Mouse (Mus musculus): ENCODE data around the gene Mybphl. TPM values are rescaled to one million over a fixed set of nuclear protein-coding genes. Genes with fewer than 3 reads are reported as not detected.

The Mybphl gene
- polyA plus RNA-seq (2014; fragmentation: Nextera tagmentation; extraction: Ambion mirVana): 0.75 and 4.7 TPM in 2 replicates

DNA sequence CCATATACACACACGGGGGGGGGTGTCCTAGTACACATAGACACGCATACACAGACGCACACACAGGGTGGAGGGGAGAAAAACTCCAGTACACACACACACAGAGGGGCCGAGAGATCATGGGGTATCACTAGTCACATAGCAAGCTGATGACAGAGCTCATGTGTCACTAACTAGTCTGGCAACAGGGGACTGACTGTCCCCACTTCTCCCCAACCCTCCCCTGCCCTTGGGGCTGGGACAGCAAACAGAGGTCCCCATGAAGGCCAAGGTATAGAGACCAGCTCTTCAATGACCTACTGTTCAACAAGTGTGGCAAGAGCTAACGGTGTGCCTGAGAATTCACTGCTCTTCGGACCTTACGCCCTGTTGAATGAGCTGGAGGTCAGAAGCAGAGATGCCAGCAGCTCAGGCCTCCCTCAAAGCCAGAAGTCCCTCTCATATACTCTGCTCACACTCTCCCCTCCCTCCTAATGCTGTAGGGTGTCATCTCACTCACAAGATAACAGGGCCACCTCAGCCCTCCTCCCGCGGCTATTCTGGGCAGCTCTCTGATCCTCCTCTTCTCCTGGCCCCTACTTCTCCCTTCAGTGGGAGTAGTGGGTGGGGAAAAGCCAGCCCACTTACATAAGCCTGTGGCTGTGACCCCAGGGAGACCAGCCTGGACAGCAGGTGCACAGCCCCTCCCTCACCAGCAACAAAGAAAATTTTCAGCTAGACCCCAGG, at the start of gene Mybphl:
Mybphl (plus strand) TSS at position 642 of the 726 bp plus-strand sequence.
- Histone ChIP-seq H3K9ac (no peak within 1 kb of the TSS), H3K27ac (ENCODE audit: low read depth) (peak within 1 kb of the TSS; percentile 8; the same call in 1 of the 2 replicates), H3K9me3 (ENCODE audit: low read depth, low read length) (no peaks in the 10 kb centered on the region), H3K27me3 (ENCODE audit: insufficient read depth, low read length) (no peaks in the 10 kb centered on the region), H3K36me3 (ENCODE audit: insufficient read depth) (no peaks in the 10 kb centered on the region), H3K4me2 (no peak within 1 kb of the TSS), H3K4me1 (ENCODE audit: insufficient read depth) (0 out of 2 replicates have a peak, but pooled peaks cover 3% of the 10 kb centered on the region), H3K4me3 (ENCODE audit: low read depth, low read length) (no peak within 1 kb of the TSS)
- DNase-seq (no peak), ATAC-seq (ENCODE audit: insufficient read depth) (no peak; the same call in 1 of the 2 replicates)
- no peak for TF ChIP-seq CTCF (IDR thresholded peaks at IDR 0.05; ENCODE audit: low read depth)
- 54% methylated on average over 9 of the region's 9 CpGs for WGBS

DNA sequence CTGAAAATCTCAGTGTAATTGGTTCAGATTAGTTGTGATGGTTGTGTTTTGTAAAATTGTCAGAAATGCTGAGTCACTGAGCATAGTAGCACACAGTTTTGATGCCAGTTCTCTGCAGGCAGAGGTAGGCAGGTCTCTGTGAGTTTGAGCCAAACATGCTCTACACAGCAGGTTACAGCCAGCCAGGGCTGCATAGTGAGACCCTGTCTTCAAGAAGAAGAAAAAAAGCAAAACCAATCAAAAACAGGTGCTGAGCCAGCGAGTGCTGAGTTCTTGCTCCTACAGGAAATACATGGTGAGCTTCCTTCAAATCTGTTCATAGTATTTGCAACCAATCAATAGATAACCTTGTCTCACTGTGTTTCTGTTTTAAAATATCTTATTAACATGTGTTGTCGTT, 46.2 kb upstream of the Mybphl start:
- no peak overlapping the region for H3K4me2 ChIP-seq
- TF ChIP-seq CTCF (IDR thresholded peaks at IDR 0.05; ENCODE audit: low read depth): no peak
- H3K9ac ChIP-seq: no peak overlapping the region
- no peaks in the 10 kb centered on the region for H3K27me3 ChIP-seq (ENCODE audit: insufficient read depth, low read length)
- ATAC-seq (ENCODE audit: insufficient read depth): no peak
- H3K27ac ChIP-seq (ENCODE audit: low read depth): no peak overlapping the region
- H3K4me3 ChIP-seq (ENCODE audit: low read depth, low read length): no peak overlapping the region
- no peaks in the 10 kb centered on the region for H3K9me3 ChIP-seq (ENCODE audit: low read depth, low read length)
- H3K36me3 ChIP-seq (ENCODE audit: insufficient read depth): no peaks in the 10 kb centered on the region
- 55% methylated on average over 2 of the region's 2 CpGs for WGBS
- no peak for DNase-seq
- H3K4me1 ChIP-seq (ENCODE audit: insufficient read depth): no peaks in the 10 kb centered on the region

DNA sequence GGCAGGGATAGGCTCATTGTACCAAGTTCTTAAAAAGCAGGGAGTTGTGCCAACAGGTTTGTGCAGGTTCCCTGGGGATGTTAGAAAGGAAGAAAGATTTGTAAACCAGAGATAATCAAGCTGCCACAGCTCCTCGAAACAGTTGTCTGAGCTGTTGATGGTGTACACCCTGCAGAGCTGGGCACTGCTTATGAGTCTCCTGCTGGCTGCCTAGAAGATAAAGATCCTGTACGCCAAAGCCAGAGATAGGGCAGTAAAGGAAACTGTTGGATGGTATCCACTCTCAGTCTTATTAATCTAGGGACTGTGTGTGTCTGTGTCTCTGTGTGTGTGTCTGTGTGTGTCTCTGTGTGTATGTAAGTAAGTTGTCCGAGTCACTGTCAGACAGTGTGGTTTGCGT, 43.0 kb upstream of the Mybphl start:
- ATAC-seq (ENCODE audit: insufficient read depth): no peak
- H3K4me1 ChIP-seq (ENCODE audit: insufficient read depth): no peaks in the 10 kb centered on the region
- 63% methylated on average over 4 of the region's 4 CpGs for WGBS
- no peak overlapping the region for H3K27ac ChIP-seq (ENCODE audit: low read depth)
- no peak overlapping the region for H3K9ac ChIP-seq
- no peak for DNase-seq
- H3K9me3 ChIP-seq (ENCODE audit: low read depth, low read length): no peaks in the 10 kb centered on the region
- H3K4me3 ChIP-seq (ENCODE audit: low read depth, low read length): no peak overlapping the region
- TF ChIP-seq CTCF (IDR thresholded peaks at IDR 0.05; ENCODE audit: low read depth): no peak
- no peaks in the 10 kb centered on the region for H3K27me3 ChIP-seq (ENCODE audit: insufficient read depth, low read length)
- no peak overlapping the region for H3K4me2 ChIP-seq
- H3K36me3 ChIP-seq (ENCODE audit: insufficient read depth): no peaks in the 10 kb centered on the region

DNA sequence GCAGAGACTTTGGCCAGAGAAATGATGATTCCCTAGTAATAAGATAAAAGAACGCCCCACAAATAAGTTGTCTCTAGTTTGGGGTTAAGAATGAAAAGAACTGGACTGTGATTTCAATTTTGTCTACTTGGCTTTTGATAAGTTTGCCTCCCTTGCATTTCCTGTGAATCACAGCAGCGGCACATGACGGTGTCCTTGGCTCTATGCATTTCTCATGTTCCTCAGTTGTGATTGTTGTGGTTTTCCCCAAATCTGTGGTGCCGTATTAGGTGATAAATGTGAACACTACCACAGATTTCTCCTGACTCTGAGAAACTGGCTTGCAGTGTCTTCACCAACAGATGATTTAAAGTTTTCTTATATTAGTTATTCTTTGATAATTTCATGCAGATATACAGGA, 42.6 kb upstream of the Mybphl start:
- no peak overlapping the region for H3K9ac ChIP-seq
- H3K27me3 ChIP-seq (ENCODE audit: insufficient read depth, low read length): no peaks in the 10 kb centered on the region
- WGBS: 69% methylated on average over 4 of the region's 4 CpGs
- ATAC-seq (ENCODE audit: insufficient read depth) (no peak), DNase-seq (no peak)
- H3K36me3 ChIP-seq (ENCODE audit: insufficient read depth): 0 out of 2 replicates have a peak, but pooled peaks cover 4% of the 10 kb centered on the region
- H3K4me3 ChIP-seq (ENCODE audit: low read depth, low read length): no peak overlapping the region
- no peak for TF ChIP-seq CTCF (IDR thresholded peaks at IDR 0.05; ENCODE audit: low read depth)
- H3K9me3 ChIP-seq (ENCODE audit: low read depth, low read length): no peaks in the 10 kb centered on the region
- no peak overlapping the region for H3K27ac ChIP-seq (ENCODE audit: low read depth)
- no peaks in the 10 kb centered on the region for H3K4me1 ChIP-seq (ENCODE audit: insufficient read depth)
- H3K4me2 ChIP-seq: no peak overlapping the region

DNA sequence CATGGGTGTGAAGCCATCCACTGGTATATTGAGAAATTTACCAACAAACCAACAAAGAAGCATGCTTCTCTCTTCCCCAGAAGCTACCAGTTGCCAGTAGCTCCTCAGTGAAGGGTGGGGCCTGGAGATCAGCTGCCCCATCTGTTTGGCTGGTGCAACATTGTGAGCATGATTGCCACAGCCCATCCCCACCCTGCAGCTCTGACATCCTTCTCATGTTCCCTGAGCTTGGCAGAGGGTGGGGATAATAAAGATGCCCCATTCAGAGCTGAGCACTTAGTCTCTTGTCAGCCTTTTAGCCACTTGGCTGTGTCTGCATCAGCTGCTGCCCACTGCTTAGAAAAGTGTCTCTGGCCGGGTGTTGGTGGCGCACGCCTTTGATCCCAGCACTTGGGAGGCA, 41.7 kb upstream of the Mybphl start:
- Histone ChIP-seq H3K27ac (ENCODE audit: low read depth) (no peak overlapping the region), H3K4me2 (no peak overlapping the region), H3K9me3 (ENCODE audit: low read depth, low read length) (no peaks in the 10 kb centered on the region), H3K4me3 (ENCODE audit: low read depth, low read length) (no peak overlapping the region), H3K36me3 (ENCODE audit: insufficient read depth) (0 out of 2 replicates have a peak, but pooled peaks cover 6% of the 10 kb centered on the region), H3K4me1 (ENCODE audit: insufficient read depth) (no peaks in the 10 kb centered on the region), H3K9ac (no peak overlapping the region), H3K27me3 (ENCODE audit: insufficient read depth, low read length) (no peaks in the 10 kb centered on the region)
- no peak for ATAC-seq (ENCODE audit: insufficient read depth)
- TF ChIP-seq CTCF (IDR thresholded peaks at IDR 0.05; ENCODE audit: low read depth): no peak
- DNase-seq: no peak
- 92% methylated on average over 3 of the region's 3 CpGs for WGBS

DNA sequence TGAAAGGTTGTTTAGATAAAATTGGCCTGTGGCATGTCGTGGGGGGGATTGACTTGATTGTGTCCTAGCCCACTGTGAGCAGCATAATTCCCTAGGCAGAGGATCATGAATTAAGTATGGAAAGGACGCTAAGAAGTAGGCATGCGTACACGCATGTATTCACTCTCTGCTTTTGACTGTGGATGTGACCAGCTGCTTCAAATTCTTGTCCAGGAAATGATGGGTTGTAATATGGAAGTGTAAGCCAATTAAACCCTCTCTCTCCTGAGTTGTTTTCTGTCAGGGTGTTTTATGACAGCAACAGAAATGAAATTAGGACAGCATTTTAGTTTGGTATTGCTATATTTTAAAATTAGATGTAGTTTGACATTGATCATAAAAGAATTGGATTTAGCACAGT, 39.9 kb upstream of the Mybphl start:
- Histone ChIP-seq H3K9me3 (ENCODE audit: low read depth, low read length) (no peaks in the 10 kb centered on the region), H3K9ac (no peak overlapping the region), H3K4me2 (no peak overlapping the region), H3K27ac (ENCODE audit: low read depth) (no peak overlapping the region), H3K4me3 (ENCODE audit: low read depth, low read length) (no peak overlapping the region), H3K4me1 (ENCODE audit: insufficient read depth) (0 out of 2 replicates have a peak, but pooled peaks cover 9% of the 10 kb centered on the region), H3K36me3 (ENCODE audit: insufficient read depth) (peaks cover 9% of the 10 kb centered on the region; the same call in 1 of the 2 replicates), H3K27me3 (ENCODE audit: insufficient read depth, low read length) (no peaks in the 10 kb centered on the region)
- no peak for DNase-seq
- TF ChIP-seq CTCF (IDR thresholded peaks at IDR 0.05; ENCODE audit: low read depth): no peak
- 79% methylated on average over 4 of the region's 4 CpGs for WGBS
- ATAC-seq (ENCODE audit: insufficient read depth): no peak

DNA sequence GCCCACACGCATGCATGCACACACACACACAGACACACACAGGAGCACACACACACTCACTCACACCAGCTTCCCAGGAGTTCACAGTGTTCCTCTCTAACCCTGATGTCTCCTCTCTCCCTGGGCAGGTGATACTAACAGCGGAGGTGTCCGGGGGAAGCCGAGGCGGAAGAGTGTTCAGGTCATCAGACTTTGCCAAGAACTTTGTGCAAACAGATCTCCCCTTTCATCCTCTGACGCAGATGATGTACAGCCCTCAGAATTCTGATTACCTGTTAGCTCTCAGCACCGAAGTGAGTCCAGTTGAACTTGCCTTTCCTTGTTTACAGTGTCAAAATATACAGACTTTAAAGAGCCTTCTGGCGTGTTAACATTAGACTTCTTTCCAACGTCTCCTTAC, 39.2 kb upstream of the Mybphl start:
- no peak for ATAC-seq (ENCODE audit: insufficient read depth)
- H3K27me3 ChIP-seq (ENCODE audit: insufficient read depth, low read length): no peaks in the 10 kb centered on the region
- no peak for TF ChIP-seq CTCF (IDR thresholded peaks at IDR 0.05; ENCODE audit: low read depth)

More for the DNA sequence above, 39.2 kb upstream of the Mybphl start:
- no peak for DNase-seq
- no peak overlapping the region for H3K9ac ChIP-seq
- H3K27ac ChIP-seq (ENCODE audit: low read depth): no peak overlapping the region
- 0 out of 2 replicates have a peak, but pooled peaks cover 9% of the 10 kb centered on the region for H3K4me1 ChIP-seq (ENCODE audit: insufficient read depth)
- H3K9me3 ChIP-seq (ENCODE audit: low read depth, low read length): no peaks in the 10 kb centered on the region
- WGBS: 73% methylated on average over 9 of the region's 9 CpGs
- no peak overlapping the region for H3K4me3 ChIP-seq (ENCODE audit: low read depth, low read length)
- no peak overlapping the region for H3K4me2 ChIP-seq
- peaks cover 12% of the 10 kb centered on the region; the same call in 1 of the 2 replicates for H3K36me3 ChIP-seq (ENCODE audit: insufficient read depth)

Data from lung, embryonic 14.5 days (tissue).